Mouse (Mus musculus): ENCODE data around the gene Sde2. TPM values are rescaled to one million over a fixed set of nuclear protein-coding genes. Genes with fewer than 3 reads are reported as not detected.

Gene Sde2
- 10 to 100 TPM; 23.6 to 24.0 TPM for total RNA-seq (2021)

DNA sequence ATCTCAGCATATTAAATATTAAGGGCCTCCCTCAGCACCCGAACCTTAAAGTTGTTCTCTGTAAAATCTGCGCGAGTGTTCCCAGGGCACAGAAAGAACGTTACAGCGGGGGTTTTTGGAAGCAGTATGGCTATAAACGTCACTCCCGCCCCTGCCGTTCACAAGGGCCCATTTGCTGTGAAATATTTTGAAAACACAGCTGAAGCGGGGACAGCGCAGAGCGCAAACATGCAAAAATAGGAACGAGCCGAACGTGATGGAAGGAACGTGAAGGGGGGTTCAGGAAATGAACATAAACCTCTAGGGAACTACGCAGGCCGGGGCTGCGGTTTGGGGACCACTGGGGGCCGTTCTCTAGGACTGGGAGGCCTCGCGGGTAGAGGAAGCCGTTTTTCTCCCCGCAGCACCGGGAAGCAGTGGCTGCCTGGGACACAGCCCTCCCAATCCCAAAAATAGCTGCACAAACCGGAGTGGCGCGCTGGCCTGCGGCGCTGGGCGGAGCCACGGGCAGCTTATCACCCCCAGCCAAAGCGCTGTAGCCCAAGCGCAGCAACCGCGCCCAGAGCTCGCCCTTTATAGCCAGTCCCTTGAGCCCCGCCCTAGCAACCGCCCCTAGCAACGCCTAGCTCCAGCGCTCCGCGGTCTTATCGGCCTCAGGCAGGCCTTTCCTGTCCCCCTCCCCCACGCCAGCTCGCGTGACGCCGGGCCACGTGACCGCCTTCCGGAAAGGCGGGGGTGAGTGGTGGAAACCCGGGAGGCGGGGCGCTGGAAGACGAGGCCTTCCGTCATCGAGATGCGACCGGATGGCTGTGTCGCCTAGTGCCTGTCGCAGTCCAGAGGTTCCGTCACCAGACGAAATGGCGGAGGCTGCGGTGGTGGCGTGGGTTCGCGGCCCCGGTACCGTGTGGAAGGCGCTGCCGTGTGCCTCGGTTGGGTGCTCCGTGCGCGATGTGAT is at the start of gene Sde2:
Gene Sde2, plus strand, starts transcription at position 812 of the 955 bp plus-strand sequence.
- DNase-seq, result peak; percentile 100

DNA sequence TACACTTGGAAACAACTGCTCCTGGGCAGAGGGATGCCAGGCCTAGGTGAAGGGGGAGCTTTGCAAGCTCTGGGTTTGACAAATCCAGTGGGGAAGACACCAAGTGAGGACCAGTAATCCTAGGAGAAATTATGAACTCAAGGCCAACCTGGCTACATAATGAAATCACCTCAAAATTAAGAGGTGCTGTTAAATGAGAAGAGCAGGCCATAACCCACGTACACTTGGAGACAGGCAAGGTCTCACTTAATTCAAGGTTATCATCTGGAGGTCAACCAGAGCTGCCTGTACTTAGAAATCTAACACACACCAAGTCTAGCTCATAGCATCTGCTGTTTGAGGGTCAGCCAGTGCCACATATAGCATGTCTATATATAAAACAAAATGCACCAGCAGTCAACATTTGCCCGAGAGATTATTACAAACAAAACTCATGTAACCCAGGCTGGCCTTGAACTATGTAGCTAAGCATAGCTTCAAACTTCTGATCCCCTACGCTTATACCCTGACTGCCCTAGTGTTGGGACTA is 49.4 kb upstream of the Sde2 start:
- no peak for DNase-seq

DNA sequence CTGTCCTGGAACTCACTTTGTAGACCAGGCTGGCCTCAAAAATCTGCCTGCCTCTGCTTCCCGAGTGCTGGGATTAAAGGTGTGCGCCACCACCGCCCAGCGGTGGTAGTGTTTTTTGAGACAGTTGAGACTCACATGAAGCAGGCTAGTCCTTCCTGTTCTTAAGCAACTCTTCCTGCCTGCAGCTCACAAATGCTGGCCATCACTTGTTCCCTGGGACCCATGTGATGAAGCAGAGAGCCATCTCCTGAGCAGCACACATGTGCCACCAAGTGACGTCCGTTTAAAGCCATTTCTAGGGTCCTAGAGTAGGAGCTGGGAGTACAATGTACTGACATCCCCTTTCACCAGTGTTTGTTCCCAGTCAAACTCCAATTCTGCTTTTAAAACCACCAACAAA is 47.0 kb upstream of the Sde2 start:
- no peak for DNase-seq

DNA sequence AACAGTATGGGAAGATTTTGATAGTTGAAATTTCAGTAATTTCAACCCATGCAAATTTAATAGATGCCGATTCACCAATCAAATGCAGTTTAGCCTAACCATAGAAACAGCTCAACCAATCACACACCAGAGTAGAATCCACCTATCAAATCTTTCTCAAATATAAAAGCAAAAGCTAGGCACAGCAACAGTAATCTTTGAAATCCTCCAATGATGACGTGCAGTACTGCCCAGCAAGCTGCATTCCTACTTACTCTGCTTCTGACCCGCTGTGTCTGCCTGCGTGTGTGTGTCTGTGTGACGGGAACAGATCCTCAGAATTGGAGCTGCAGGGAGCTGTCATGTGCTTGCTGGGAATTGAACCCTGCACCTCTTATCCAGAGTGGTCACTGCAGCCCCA is 42.1 kb upstream of the Sde2 start:
- DNase-seq, result no peak

DNA sequence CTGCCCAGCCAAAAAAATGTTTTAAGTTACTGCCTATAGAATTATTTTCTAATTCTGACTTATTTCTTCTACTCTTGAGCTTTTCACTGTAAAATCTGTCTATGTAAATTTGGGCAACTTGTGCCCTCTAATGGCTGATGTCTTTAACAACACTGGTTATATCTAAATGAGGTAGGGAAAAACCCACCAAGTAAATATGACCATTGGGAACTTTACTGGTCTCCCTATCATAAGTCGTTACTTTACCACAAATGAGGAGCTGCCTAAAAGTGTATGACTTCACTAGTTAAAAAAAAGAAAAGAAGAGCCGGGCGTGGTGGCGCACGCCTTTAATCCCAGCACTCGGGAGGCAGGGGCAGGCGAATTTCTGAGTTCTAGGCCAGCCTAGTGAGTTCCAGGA is 40.0 kb upstream of the Sde2 start:
- DNase-seq, result no peak

DNA sequence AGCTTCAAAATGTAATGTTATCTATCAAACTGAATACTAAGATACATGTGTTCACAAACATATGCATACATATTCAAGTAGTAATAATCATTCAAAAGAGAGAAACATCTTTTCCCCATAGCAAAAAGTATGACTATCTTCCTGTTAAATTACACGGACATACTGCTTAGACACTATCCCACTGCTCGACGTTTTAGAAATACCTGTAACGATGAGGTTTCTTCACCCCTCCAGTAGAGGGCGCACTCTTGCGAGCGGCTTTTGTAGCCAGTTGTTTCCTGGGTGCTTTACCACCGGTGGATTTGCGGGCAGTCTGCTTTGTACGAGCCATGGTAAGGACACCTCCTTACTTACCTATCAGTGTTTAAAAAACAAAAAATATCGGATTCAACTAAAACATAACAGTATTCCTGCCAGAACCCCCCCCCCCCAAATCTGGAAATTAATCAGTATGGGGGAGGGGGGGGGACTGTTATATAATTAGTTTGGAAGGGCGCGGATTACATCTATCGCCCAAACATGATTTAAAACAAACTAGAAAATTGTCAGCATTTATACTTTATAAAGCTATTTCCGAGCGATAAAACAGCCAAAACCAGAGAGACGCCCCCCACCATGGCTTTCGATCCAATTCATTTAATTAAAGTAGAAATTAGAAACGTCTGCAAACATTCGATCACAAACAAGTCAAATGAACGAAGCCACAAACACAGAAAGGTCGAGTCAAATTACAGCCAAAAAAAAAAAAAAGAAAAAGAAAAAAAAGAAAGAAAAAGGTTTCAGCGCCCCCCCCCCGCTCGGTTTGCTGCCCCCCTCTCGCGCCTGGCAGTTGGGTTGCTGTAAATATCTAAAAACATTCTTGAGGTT is 39.1 kb upstream of the Sde2 start:
- DNase-seq, result no peak

DNA sequence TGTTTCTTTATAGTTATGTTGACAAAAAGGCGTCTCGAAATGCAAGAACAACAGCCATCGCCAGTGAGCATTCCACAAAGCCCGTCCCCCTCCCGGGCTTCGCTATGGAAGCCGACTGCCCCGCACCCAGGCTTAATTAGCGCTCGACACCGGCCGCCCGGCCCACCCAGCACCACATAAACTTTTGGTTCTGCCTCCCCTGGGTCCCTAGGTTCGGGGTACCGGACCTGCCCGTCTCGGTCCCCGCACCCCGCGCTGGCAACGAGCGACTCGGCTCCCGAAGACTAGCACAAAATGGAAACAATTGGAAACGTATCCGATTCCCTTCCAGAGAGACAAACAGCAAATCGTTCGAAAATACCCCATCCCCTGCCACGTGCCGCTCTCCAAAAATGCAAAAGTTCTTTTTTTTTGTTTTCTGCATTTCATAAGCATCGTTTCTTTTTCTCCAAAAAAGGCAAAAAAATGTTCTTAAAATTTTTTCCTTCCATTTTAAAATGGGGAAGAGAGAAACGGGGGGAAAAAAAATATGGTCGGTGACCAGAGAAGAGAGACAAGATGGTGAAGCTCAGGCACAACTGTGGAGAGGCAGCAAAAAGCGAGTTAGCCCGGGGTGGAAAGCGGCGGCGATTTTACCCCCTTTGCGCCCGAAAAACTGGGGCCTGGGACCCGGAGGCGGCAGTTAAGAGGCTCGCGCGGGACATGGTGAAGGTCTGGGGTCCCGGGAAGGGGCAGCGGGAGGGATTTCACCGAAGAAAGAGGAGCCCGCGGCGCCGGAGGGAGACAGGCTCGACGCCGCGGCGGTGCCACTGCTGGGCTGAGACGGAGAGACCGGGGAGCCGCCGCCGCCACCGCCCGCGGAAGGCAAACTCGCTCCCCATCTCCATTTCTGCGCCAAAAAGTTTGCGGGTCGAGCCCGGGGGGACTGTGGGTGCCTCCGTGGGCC is 38.2 kb upstream of the Sde2 start:
- peak; percentile 59 to 65 for DNase-seq

DNA sequence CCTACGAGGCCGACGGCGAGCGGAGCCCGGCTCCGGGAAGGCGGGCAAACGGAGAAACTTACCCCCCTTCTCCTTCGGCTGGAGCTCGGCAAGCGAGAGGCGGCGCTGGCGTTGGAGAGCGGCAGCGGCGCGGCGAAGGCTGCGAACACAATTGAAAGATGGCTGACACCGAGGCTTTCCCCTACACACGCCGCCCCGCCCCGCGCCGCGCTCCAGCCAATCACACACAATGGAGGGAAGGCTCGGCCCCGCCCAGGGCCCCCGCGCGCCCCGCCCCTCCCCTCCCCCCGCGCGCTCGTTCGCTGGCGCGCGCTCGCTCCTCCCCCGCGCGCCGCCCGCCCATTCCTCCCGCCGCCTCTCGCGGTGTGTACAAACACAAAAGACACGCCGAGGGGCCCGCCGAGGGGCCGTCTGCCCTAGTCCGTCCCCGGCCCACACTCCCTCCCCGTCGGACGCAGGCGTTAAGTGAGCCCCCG is 37.5 kb upstream of the Sde2 start:
- DNase-seq, result peak; percentile 92 to 95

DNA sequence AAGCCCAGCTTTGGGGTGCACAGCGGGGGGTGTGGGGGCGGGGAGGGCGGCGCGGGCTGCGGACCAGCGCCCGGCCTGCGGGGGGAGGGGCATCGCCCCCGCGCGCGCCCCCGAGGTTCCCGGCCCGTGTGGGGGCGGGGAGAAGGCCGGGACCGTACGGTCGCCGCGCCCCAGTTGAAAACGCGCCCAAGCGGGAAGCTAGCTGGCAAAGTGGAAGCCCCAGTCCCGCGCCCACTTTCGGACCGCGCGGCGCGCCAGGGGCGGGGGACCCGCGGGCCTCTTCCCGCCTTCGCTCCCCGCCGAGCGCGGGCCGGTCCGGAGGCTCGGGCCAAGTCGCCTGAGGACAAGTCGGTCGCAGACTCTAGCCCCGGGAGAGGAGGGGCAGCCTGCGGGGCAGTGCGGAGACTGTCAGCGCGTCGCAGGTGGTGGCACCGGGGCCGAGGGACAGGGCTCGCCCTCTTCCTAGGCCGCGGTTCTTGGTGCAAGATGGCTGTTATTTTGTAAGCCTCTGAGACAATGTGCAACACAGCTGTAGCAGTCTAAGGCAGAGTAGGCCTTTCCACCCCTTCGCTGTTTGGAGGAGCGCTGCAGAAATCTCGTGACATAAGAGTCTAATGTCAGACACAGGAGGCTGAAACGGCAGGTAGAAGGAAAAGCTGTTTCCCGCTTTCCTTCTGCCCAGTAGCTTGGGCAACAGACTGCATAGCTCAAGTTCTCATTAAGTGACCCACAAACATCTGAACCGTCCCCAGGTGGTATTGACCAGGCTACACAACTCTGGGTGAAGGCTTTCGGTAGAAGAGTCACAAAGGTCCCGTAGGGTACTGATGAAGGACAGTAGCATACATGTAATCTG is 36.8 kb upstream of the Sde2 start, which contains the start of gene H3f3a:
Gene H3f3a, minus strand, starts transcription at position 59 of the 856 bp plus-strand sequence.
- peak in 1 of 2 experiments; percentile 77 for DNase-seq

DNA sequence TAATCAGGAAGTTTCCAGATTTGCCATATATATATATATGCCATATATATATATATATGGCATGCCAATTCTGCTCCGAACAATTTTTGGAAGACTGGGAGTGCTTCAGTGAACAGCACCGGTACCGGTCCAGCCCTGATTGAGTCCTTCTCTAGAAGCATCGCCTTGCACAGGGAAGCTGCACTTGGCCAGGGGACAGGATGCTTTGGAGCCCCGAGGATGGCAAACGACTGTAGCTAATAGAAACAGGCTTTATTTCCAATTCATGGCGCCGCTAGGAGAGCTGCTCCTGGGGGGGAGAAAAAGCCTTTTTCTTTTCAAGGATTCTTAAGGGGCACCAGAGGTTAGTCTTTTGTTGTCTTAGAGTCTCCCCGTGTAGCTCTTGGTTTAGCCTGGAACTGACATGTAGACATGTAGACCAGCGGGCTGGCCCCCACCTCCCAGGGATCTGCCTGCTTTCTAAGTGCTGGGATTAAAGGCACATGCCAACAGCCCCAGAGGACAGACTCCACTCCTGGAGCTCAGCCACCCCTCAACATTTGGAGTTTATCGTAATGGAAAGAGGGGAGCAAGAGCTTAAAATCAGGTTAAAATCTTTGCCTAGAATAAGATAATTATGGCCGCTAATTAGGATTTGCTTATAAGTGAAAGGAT is 35.4 kb upstream of the Sde2 start:
- no peak for DNase-seq

DNA sequence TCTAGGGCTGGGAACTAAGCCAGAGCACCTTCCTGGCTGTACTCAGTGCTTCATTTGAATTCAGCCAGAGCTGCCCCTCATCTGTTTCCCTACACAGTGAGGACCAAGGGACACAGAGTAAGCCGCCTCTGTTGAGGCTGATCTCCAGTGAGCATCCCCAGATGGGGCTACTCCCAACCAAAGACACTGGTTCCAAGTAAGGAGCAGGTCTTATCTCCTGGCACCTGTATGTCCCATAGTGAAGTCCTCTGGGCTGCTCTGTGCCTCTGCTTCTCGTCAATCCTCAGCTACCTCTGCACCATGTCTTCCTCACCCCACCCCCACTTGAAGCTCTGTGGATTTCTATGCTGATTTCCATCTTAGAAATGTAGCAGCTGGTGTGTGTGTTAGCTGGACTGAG is 32.9 kb upstream of the Sde2 start:
- no peak for DNase-seq

DNA sequence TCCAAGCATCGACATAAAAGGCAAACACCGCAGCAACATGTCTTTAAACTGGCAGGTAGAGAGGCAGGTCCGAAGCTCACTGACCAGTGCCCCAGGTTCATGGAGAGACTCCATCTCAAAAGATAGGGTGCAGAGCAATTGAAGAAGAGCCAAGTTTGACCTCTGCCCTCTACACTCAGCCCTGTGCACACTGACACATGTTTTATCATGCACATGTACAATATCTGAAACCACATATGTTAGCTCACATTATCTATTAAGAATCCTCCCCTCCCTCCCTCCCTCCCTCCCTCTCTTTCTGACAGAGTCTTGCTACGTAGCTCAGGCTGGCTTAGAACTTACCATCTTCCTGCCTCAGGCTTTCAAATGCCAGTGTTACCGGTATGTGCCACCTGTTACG is 29.8 kb upstream of the Sde2 start:
- no peak for DNase-seq

DNA sequence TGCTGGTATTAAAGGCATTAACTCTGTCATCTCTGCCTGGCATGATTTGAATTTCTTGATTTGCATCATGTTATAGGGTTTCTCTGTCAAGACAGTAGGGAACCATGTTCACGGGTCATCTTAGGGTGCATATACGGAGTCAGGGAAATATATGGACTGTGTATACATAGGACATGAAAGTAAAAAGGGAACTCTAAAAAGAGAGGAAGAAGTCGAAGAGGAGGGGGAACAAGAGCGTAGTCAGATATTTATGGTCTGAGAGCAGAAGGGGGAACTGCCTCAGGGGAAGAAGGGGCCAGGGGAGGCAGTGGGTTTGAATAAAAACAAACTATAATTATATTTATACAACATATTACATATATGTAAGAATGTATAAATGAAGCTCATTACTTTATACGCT is 28.7 kb upstream of the Sde2 start:
- no peak for DNase-seq

DNA sequence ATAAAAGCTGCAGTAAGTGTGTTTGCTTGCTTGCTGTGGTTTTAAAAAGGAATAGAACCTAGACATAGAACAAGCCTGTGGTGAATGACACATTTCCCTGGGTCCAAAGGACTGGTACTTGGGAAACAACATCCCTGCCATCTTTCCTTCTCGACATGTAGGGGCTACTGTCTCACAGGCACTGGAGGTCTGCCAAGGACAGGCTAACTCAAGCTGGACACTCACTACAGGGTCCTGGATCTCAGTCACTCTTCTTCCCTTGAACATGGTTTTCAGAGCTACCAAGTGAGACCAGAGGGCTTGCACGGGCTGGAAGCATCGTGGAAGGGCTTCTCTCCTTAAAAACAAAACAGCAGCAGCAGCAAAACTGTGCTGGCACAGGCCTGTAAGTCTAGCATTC is 27.2 kb upstream of the Sde2 start:
- no peak for DNase-seq

DNA sequence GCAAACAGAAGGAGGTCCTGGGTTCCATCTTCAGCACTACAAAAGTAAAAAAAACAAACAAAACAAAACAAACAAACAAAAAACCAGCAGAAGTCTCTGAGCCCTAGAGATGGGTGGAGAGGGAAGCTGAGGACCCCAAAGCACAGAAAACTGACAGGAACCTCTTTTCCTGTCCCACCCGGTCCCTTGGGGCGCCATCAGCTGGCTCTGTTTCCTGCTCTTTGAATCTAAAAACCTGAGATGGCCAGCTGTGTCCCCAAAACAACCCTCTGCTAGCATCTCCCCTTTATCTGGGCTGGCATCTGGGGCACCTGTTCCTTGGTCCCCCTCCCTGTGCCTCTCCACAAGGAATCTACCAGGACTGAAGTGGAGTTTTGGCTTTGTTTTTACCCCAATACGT is 26.2 kb upstream of the Sde2 start:
- no peak for DNase-seq

DNA sequence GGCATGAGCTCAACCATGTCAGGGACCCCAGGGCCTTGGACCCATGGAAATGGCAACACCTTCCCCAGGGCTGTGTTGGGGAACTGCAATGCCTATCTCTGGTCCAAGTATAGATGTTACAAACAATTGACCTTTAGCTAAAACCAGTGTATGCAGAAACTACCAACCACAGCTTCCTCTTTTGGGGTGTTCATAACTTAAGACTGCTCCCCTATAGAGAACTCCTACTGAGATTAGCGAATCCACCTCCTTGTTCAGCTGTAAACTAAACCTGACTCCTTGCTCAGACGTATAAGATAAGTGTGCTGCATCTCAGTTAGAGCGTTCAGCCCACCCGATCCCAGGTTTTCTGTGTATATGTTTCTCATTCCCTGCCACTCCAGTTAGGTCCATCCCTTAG is 24.3 kb upstream of the Sde2 start:
- no peak for DNase-seq

DNA sequence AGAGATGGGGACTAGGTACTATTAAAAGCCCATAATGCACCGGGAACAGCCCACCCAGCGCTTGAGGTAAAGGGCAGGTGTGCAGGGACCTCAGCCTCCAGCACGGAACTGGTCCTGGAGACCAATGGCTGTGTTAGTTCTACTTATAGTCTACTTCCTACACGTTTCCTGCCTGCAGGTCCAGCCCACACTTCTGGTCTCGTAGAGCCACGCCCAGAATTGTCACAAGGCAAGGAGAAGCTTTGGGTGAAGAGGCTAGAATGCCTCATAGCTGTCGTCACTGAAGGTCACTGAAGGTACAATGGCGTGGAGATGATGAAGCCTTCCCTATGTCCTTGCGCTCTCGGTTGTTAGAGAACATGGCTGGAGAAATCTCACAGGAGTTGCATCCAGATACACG is 21.2 kb upstream of the Sde2 start:
- no peak for DNase-seq

DNA sequence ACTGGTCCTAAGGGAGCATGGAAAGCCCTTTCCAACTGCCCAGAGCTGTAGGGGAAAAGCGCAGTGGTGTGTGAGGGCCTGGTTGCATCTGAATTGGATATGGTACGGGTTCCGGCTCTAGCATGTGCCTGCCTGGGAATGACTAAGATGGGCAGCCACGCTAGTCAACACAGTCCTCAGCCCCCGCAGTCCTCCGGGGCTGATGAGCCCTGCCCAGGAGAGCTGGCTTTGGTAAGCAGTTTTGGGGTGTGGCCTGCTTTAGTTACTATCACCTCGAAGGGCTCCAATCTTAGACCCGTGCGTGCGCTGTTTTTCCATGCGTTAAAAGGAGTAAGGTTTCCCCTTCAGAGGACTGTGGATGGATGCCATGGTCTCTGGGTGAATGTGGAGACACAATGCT is 20.8 kb upstream of the Sde2 start:
- no peak for DNase-seq

DNA sequence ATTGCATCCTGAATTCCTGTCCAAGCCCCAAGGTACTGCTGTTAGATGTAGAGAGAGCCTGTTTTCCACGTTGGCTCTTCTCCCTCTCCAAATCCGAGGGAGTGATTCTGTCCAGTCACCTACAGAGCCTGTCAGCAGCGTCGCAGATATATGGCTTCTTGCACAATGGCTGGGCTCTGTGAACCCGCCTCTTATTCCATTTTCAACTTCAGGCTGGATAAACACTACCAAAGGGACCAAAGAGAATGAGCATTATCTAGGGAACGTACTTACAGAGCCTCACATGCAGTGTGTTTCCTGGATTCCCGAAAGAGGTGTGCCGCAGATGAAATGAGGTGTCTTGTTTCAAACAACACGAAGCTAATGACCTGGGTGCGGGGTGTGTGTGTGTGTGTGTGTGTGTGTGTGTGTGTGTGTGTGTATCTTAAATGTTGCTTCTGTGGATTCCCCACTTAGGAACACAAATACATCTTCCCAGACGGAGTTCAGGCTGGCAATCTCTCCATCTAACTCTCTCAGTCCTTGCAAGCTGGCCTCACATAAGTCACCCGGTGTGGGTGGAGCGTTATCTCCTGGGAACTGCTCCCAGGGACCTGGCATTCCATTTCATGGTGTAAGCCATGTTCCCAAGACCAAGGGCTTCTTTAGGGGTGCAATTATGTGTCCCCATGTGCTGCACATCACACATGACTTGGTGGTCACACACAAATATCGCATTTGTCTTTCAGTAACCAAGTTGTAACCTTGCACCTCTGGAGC is 20.2 kb upstream of the Sde2 start:
- no peak for DNase-seq

Data from layer of hippocampus, postnatal 36 days (tissue).